ENCODE assay signal across 9 mouse cellular contexts in genomic region chr10:117647158-117647505, GRCm38 (mm10). TPM values are rescaled to one million over a fixed set of nuclear protein-coding genes. Genes with fewer than 3 reads are reported as not detected.
DNase-seq lines count a peak whose midpoint lies in the region; ATAC-seq lines count a peak whose summit lies in the region.
"Had no signal": no experiment of that assay in that cellular context is flagged by ENCODE, and none has a peak within 500 bp of the region (broad histone marks: within the 10 kb centered on the region; RNA-seq: fewer than 3 reads in every experiment).

No protein-coding gene starts in this region.

- no peak overlapping the region for H3K9ac ChIP-seq in midbrain, embryonic 11.5 days (ENCODE audit: low read length)
- H3K9ac ChIP-seq in neural tube, embryonic 14.5 days (replicated peaks; ENCODE audit: low read depth, low read length) = no peak overlapping the region

- intact Hi-C loops in heart, postnatal 10 days (cut with DNase I) = no loop called here
- intact Hi-C loops in gastrocnemius, postnatal 14 days (cut with DNase I; ENCODE audit: low total_unique reads) = no loop called here

- no peaks in the 10 kb centered on the region for H3K36me3 ChIP-seq in midbrain, embryonic 11.5 days (ENCODE audit: control insufficient read depth, insufficient read depth, low read length)
- no peaks in the 10 kb centered on the region for H3K36me3 ChIP-seq in midbrain, embryonic 10.5 days
- no peaks in the 10 kb centered on the region for H3K36me3 ChIP-seq in neural tube, embryonic 14.5 days (ENCODE audit: control insufficient read depth, insufficient read depth, low read length)

- WGBS in midbrain, embryonic 11.5 days = 64% methylated on average over 13 of the region's 13 CpGs
- 64% methylated on average over 13 of the region's 13 CpGs for WGBS in midbrain, embryonic 10.5 days
- 40% methylated on average over 13 of the region's 13 CpGs for WGBS in neural tube, embryonic 14.5 days

- no peak overlapping the region for H3K4me3 ChIP-seq in midbrain, embryonic 11.5 days (ENCODE audit: low read depth, low read length)
- no peak overlapping the region for H3K4me3 ChIP-seq in midbrain, embryonic 10.5 days
- H3K4me3 ChIP-seq in neural tube, embryonic 14.5 days (ENCODE audit: low read depth, low read length) = no peak overlapping the region

- H3K4me1 ChIP-seq in midbrain, embryonic 11.5 days (ENCODE audit: control insufficient read depth, insufficient read depth, low read length) = no peaks in the 10 kb centered on the region
- H3K4me1 ChIP-seq in midbrain, embryonic 10.5 days = peaks cover 6% of the 10 kb centered on the region
- H3K4me1 ChIP-seq in neural tube, embryonic 14.5 days (ENCODE audit: control insufficient read depth, insufficient read depth, low read length) = no peaks in the 10 kb centered on the region

- no peak overlapping the region for H3K27ac ChIP-seq in midbrain, embryonic 11.5 days (ENCODE audit: low read depth, low read length)
- no peak overlapping the region for H3K27ac ChIP-seq in midbrain, embryonic 10.5 days (replicated peaks)
- peak overlapping the region; percentile 2; the same call in 1 of the 2 replicates for H3K27ac ChIP-seq in neural tube, embryonic 14.5 days (ENCODE audit: low read depth, low read length)

- peak; percentile 61; the same call in 1 of the 2 replicates for ATAC-seq in midbrain, embryonic 11.5 days (ENCODE audit: low FRiP score)
- ATAC-seq in neural tube, embryonic 14.5 days (ENCODE audit: low read depth) = peak; percentile 75

- no peak for DNase-seq in midbrain, embryonic 11.5 days (ENCODE audit: low spot score, missing footprints)
- DNase-seq in midbrain, embryonic 10.5 days (ENCODE audit: low spot score) = no peak
- peak; percentile 15 to 30 for DNase-seq in frontal cortex, postnatal 25 days (ENCODE audit: low spot score in 2 of 2)
- peak; percentile 70 to 79 for DNase-seq in layer of hippocampus, adult 18-20 months (ENCODE audit: low spot score in 2 of 2)
- DNase-seq in heart, postnatal 10 days = no peak
- no peak for DNase-seq in heart, postnatal 4 days
- DNase-seq in gastrocnemius, postnatal 14 days = no peak

- no peaks in the 10 kb centered on the region for H3K27me3 ChIP-seq in midbrain, embryonic 11.5 days (ENCODE audit: control insufficient read depth, insufficient read depth, low read length)
- no peaks in the 10 kb centered on the region for H3K27me3 ChIP-seq in midbrain, embryonic 10.5 days (ENCODE audit: low read depth, poor library complexity, severe bottlenecking)
- H3K27me3 ChIP-seq in neural tube, embryonic 14.5 days (ENCODE audit: control insufficient read depth, insufficient read depth, low read length) = no peaks in the 10 kb centered on the region
- H3K27me3 ChIP-seq: CH12.LX had no signal

- H3K9me3 ChIP-seq in midbrain, embryonic 11.5 days (ENCODE audit: control insufficient read depth, low read length) = no peaks in the 10 kb centered on the region
- H3K9me3 ChIP-seq in midbrain, embryonic 10.5 days (replicated peaks) = no peaks in the 10 kb centered on the region
- H3K9me3 ChIP-seq in neural tube, embryonic 14.5 days (ENCODE audit: control insufficient read depth, low read length) = no peaks in the 10 kb centered on the region

- no peak overlapping the region for H3K4me2 ChIP-seq in midbrain, embryonic 11.5 days
- H3K4me2 ChIP-seq in neural tube, embryonic 14.5 days (ENCODE audit: low read depth, low read length) = no peak overlapping the region

RNA-seq across cellular contexts. Expression of gene Cpm, which starts 17.8 kb away (rescaled TPM):
- polyA plus RNA-seq in midbrain, embryonic 11.5 days (2014; fragmentation: Nextera tagmentation; extraction: Ambion mirVana) = 5.5 and 6.2 TPM in 2 replicates
- 5.4 and 6.2 TPM in 2 replicates for polyA plus RNA-seq in midbrain, embryonic 10.5 days (2016; fragmentation: Nextera tagmentation; extraction: Ambion mirVana)
- 10 to 100 TPM in 1 of 2 experiments, 1 to 10 TPM in 1; 8.6 to 10.7 TPM for total RNA-seq in layer of hippocampus, adult 18-20 months (2021)
- 4.2 and 4.4 TPM in 2 replicates for polyA plus RNA-seq in neural tube, embryonic 14.5 days (2014; fragmentation: Nextera tagmentation; extraction: Ambion mirVana)
- total RNA-seq in heart, postnatal 10 days (2021) = 1 to 10 TPM; 5.7 to 5.9 TPM
- 1 to 10 TPM; 2.8 to 3.6 TPM for total RNA-seq in heart, postnatal 4 days (2021)
- 1 to 10 TPM; 6.2 to 7.4 TPM for total RNA-seq in gastrocnemius, postnatal 14 days (2021)

Comparison
In these comparisons a context has a peak if more than half of its experiments do, and no peak if none do; other contexts are left out.
1. DNase-seq: peak in frontal cortex, postnatal 25 days (2 of 2) and layer of hippocampus, adult 18-20 months (2 of 2); none in midbrain, embryonic 11.5 days (single experiment), midbrain, embryonic 10.5 days (single experiment), heart, postnatal 10 days (0 of 2), heart, postnatal 4 days (single experiment) and gastrocnemius, postnatal 14 days (single experiment).